Mouse (Mus musculus) cerebellum, adult 9-10 months (tissue): Measurements from ENCODE around the gene Itm2c.

Experiments used
- DNase-seq: peaks from one replicate; pipeline ENCODE4 v3.0.0; 2022

Itm2c gene

GRCm38 (mm10) chr1:85934560-85934959, 40.5 kb downstream of the Itm2c start:
- no peak for DNase-seq

- DNase-seq = peak; percentile 49
Measured at GRCm38 (mm10) chr1:85935148-85935852, 41.2 kb downstream of the Itm2c start.

- no peak for DNase-seq
Measured at GRCm38 (mm10) chr1:85936265-85936664, 42.2 kb downstream of the Itm2c start.

- no peak for DNase-seq
Measured at GRCm38 (mm10) chr1:85937323-85937722, 43.2 kb downstream of the Itm2c start.

GRCm38 (mm10) chr1:85942318-85942717, 48.2 kb downstream of the Itm2c start:
- DNase-seq = no peak

GRCm38 (mm10) chr1:85949085-85949684, 55.1 kb downstream of the Itm2c start:
- no peak for DNase-seq

GRCm38 (mm10) chr1:85955150-85955549, 61.1 kb downstream of the Itm2c start:
- DNase-seq = no peak

- DNase-seq = no peak
Measured at GRCm38 (mm10) chr1:85957290-85957689, 63.2 kb downstream of the Itm2c start.

- DNase-seq = no peak
Measured at GRCm38 (mm10) chr1:85957942-85958619, 64.0 kb downstream of the Itm2c start.
